Mouse (Mus musculus): Measurements from ENCODE around the gene Csnk1g1.

Csnk1g1 gene

DNA sequence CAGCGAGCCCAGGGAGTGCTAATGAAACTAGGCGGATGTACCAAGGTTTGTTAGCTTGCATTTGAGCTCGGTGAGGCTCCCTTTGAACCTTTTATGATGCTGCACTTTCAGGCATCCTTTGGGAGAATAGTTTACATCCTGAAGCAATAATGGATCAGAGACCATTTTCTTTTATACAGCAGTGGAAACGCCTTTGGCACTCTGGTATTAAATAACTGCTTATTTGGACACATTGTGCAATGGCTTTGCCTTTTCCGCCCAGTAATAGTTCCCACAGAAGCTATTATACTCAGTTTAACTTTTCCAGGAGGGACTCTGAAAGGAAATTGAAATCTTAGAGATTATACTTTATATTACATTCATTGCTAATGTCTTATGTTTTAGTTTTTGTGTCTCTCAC is 90.2 kb downstream of the Csnk1g1 start:
- no peak for DNase-seq (ENCODE audit: low read depth)

DNA sequence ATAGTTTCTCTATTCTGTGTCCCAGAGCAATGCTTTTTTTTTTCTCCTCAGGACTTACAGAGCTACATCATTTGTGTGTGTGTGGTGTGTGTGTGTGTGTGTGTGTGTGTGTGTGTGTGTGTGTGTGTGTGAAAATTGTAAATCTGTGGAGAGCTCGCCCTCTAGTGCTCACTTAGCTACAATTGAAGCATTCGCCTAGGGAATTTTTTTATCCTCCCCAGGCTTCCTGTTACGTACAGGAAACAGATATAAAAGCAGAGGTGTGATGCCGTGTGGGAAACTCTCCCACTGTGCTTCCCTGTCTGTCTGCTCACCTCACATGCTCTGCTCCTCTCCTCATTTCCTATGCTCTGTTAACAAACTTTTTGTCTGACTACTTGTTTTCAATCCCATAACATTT is 95.7 kb downstream of the Csnk1g1 start:
- peak; percentile 61 for DNase-seq (ENCODE audit: low read depth)

DNA sequence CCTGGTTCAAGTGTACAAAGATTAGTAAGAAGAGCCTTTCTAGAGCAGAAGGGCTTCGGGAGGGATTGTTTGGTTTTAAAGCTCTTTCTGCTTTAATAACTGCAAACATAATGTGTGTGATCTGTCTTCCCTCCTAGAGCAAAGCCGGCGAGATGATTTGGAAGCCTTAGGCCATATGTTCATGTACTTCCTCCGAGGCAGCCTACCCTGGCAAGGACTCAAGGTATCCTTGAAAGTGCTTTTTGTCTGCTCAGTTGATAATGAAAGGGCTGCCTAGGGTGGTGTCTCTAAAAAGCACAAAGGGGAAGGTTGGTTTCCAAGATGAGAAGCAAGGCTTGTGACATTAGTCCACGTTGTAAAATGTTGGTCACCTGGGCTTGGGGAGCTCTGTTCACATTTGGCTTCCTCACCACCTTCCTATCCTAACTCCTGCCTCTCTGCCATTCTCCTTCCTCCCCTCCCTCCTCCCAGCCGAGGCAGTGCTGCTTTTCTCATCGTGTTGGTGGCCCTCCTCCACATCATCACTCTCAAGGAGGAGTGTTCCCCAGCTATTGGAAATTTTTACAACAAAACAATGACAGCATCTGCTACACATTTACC is 99.0 kb downstream of the Csnk1g1 start:
- DNase-seq (ENCODE audit: low read depth) = no peak

DNA sequence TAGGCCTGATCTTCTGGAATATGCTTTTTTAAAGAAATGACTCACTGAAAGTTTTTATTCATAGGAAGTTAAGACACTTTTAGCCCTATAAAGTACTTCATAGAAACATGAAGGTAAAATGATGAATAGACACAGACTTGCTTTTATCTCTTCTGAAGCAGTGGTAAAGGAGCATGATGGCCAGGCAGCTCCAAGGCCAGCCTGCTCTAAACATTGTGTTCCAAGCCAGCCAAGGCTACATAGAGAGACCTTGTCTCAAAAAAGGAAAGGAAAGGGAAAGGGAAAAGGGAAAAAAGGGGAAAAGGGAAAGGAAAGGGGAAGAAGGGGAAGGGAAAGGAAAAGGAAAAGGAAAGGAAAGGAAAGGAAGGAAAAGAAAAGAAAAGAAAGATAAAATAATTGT is 111.9 kb downstream of the Csnk1g1 start:
- no peak for DNase-seq (ENCODE audit: low read depth)

DNA sequence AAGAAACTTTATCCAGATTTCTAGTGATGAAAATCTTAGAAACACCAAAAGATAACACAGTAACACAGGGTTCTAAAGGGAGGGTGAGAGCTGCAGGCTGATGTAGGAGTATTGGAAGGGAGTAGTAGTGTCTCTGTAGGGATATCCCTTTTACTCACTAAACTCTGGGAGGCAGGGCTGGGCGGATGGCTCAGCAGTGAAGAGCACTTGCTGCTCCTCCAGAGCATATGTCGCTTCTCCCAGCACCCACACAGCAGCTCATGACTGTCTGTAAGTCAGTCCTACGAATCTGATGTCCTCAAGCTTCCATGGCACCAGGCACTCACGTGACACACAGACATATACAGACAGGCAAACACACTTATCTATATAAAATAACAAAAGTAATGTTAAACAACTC is 129.4 kb downstream of the Csnk1g1 start:
- DNase-seq (ENCODE audit: low read depth) = no peak

DNA sequence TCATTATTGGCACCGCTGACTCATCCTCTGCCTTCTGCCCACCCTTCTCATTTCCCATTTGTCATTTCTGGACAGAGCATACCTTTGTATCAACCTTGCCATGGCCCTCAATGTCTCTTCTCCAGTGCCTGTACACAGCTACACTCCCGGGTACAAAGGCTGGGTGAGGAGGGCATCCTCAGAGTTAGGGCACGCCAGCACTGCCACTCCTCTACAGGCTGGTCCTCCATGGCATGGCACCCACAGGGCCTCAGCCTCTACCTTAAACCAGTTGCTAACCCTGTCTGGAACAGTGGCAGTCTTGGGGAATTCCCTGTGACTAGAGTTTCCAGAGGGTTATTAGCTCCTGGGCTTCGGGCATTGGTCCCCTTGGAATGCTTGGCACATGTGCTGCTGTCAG is 129.9 kb downstream of the Csnk1g1 start:
- DNase-seq (ENCODE audit: low read depth) = no peak

DNA sequence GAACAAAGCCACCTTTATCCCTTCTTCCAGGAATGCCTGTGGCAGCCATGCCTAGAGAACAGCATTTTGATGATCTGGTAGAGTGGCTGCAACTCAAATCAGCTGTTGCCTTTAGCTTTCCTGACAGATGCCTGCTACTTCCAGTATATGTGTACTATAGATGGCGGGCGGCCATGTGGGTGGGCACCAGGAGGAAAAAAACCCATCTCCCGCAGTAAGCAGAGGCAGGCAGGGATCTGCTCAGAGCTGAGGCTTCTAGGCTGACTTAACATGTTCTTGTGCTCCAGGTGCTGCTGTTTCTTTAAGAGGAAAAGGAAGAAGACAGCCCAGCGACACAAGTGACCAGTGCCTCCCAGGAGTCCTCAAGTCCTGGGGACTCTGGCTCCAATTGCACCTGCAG is 130.6 kb downstream of the Csnk1g1 start:
- DNase-seq (ENCODE audit: low read depth) = no peak

DNA sequence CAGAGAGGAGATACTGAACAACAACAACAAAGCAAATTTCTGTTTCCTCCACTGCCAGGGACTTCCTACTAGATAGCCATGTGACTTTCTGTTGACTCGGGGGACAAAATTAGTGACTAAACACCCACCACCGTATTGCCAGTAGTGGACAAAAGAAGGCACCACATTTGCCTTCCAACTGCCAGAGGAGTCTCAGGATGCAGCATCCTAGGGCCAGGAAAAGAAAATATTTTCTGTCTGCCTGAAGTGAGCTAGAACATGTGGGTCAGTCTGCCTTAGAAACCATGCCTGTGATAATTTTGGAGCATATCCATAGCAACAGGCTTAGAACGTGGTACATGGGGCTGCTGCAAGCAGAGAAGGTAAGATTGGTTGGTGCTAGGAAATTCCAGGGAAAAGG is 132.1 kb downstream of the Csnk1g1 start:
- DNase-seq (ENCODE audit: low read depth) = no peak

DNA sequence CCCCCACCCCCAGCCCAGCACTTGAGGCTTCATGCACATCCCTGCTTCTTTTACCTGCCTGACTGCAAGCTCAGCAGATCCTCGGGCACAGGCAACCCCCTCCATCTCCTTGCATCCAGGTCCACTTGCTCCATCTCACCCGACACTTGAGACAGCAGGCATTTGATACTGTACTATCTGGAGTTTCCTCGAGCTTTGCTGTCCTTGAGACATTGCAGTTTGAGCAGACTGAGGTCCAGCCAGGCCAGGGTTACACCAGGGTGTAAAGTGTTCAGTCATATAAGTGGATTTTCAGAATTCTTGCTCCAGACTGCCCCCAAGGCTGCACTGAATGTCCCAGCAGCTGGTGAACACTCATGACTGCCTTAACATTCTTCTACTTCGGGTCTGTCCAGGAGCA is 133.6 kb downstream of the Csnk1g1 start:
- DNase-seq (ENCODE audit: low read depth) = no peak

DNA sequence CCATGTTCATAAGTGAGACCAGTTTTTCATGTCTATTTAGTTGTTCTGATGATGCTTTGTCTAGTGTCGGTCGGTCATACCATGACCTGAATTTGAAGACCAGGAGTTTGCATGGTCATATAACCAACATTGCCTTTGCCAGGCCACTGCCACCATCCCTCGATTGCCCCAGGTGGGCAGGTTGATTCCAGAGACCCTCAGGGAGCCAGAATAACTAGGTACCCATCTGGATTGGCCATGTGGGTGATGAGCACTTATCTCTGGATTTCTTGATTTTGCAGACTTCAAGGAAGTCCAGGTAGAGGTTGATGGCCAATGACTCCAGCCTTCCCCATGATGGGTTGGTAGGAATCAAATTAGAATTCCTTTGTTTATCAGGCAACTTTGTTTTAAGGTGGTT is 134.5 kb downstream of the Csnk1g1 start:
- no peak for DNase-seq (ENCODE audit: low read depth)

DNA sequence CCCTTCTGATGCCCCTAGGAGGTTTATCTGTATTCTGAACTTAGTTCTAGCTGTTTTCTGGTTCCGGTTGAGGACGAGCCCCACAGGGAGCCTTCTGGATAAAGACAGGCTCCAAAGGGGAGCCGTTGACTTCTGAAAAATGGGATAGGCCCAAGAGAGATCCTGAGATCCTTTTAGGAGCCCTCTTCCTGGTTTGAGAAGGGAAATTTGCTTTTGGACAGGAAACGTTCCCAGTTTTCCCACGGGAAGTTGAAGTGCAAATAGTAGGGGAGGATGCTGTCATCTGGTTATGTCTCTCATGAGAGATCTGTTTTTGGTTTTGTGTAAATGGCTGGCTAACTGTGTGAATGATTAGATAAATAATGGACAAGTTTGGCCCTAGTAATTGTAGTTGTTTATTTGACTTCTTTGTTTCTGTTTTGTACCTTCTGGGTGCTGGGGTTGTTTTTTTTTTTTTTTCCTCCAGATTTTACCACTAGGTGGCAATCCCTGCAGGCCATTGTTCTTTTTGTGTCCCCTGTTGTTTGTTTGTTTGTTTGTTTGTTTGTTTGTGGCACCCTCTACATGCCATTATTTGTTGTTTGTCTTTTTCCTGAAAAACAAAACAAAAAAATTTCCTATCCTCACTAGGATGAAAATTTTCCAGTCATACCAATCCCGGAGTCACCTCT is 141.3 kb downstream of the Csnk1g1 start:
- no peak for DNase-seq (ENCODE audit: low read depth)

DNA sequence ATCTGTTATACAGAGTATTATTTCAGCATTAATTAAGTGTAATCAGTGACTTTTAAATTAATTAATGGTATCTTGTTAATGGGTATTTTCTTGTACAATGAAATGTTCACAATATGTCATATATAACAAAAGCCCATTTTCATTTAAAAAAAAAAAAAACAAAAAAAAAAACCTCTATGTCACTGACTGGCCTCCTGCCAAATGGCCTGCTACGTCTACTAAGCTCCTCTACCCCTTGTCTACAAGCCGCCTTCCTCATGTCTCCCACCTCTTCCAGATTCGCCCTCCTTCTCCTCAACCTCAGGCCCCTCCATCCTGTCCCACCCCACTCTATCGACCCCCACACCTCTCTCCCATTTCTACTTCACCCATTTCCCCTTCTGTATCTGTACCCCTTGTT is 142.8 kb downstream of the Csnk1g1 start:
- no peak for DNase-seq (ENCODE audit: low read depth)

DNA sequence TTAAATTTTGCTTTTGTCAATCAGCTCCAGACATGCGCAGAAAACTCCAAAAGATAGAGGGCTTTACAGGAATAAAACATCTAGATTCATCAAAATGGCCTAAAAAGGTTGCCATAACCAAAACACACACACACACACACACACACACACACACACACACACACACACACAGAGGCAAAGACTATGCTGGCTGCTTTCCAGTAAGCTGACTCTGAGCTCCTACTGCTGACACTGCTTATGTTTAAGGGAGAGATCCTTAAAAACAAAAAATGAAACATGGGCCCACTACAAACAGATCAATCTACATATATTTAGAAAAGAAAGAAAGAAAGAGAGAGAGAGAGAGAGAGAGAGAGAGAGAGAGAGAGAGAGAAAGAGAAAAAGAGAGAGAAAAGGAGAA is 144.0 kb downstream of the Csnk1g1 start:
- DNase-seq (ENCODE audit: low read depth) = no peak

DNA sequence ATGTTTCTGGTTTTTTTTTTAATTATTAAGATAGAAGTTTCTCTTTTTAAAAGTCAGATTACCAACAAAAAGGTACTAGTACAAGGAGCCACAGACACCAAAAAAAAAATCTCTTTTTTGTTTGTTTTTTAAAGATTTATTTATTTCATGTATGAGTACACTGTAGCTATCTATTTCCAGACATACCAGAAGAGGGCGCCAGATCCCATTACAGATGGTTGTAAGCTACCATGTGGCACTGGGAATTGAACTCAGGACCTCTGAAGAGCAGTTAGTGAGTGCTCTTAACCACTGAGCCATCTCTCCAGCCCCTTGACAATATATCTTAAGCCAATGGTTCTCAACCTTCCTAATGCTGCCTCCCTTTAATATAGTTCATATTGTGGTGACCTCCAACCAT is 144.9 kb downstream of the Csnk1g1 start:
- no peak for DNase-seq (ENCODE audit: low read depth)

DNA sequence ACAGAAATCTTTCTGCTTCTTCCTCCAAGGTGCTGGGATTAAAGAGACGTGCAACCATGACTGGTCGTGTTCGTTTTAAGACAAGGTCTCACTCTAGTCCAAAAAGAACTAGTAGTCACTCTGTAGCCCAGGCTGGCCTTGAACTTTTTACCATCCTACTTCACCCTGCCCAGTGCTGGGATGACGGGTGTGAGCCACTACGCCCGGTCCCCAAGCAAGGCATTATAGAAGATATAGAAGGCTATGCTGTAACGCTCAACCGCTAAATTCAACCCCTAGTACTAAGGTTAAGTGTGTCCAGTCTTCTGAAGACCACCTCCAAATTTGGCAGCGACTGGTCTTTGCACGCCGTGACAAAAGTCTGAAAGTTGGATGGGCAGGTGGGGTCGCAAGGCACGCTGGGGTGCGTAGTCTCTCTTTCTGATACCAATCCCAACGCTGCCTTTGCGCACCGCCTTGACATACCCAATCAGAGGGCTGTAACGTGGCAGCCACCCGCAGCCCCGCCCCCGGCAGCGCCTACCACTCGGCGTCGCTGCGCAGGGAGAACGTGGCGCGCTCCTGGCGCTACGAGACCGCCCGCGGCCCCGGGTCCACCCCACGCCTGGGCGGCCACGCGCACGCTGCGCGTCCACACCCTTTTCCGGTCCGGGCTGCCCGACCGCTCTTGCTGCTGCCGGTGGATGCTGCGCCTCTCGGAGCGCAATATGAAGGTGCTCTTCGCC is 151.0 kb downstream of the Csnk1g1 start, which contains the start of gene Ppib:
Gene Ppib (plus strand): TSS at position 640 of the 725 bp plus-strand sequence.
- DNase-seq (ENCODE audit: low read depth) = peak; percentile 95

DNA sequence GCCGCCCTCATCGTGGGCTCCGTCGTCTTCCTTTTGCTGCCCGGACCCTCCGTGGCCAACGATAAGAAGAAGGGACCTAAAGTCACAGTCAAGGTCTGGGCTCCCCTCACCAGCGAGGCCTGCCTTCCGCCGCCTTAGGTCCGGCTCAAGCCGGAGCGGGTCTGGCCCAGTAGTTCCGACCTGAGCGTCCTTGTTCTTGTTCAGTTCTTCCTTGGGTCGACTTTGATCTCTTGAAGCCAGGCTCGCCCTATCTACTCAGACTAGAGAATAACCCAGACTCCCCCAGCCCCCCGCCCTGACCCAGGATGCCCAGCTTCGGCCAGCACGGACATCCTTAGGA is 151.6 kb downstream of the Csnk1g1 start:
- no peak for DNase-seq (ENCODE audit: low read depth)

DNA sequence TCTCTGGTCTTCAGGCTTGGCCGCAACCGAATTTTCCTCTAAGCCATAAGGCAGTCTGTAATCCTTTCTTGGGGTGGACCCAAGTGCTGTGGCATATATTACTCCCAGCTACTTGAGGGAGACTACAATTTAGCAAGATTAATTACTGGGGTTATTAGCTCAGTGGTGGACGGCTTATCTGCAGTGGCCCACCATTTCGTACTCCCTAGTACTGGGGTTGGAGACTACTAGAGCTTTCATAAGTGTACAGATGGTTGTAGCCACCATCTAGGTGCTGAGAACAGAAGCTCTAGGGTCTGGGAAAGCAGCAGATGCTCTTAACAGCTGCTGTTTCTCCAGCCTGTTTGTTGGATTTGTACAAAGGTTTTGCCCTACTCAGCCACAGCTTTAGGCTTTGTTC is 152.3 kb downstream of the Csnk1g1 start:
- DNase-seq (ENCODE audit: low read depth) = peak; percentile 14

DNA sequence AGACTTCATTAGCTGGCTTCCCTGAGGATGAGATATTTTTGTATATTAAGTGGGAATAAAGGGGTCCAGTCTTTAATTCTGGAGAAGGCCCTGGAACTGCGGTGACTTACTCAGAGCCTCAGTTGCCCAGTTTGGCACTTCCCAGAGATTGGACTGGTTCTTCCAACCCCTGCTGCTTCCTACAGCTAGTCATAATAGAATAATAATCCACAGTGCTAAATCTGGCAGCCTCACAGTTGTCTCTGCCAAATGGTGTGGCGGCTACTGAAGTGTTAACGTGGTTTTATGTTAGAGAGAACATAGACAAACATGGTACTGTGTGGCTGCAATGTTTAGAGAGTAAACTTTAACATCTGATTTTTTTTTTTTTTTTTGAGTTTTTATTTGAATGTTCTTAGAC is 152.9 kb downstream of the Csnk1g1 start:
- no peak for DNase-seq (ENCODE audit: low read depth)

DNA sequence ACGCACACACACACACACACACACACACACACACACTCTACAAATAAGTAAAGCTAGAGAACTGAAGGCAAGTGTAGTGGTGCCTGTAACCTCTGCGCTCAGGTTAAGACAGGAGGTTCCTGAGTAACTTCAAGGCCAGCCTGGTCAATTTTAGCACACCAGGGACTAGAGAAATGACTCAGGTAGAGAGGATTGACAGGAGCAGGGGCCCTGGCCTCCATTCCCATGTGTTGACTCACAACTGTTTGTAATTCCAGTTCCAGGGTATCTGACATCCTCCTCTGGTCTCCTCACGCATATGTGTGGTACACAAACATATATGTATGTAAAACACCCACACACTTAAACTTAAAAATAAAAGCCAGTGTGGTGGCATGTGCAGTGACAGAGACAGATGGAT is 154.7 kb downstream of the Csnk1g1 start:
- DNase-seq (ENCODE audit: low read depth) = no peak

DNA sequence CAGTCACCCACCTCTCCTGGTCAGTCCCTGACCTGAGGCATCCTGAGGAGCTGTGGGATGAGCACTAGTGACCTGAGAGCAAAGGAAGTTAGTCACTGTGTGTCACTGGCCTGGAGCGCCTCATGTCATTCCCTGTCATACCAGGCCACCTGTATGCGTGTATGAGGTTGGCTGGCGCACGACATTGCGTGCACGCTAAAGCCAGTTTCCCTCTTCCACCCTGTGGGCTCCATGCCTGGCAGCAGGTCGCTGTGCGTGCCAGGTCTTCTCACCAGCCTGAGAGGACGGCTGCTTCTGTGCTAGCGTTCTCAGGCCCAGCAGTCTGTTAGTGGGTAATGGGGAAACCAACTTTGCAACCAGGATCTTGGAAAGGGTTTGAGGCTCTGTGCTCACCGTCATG is 155.6 kb downstream of the Csnk1g1 start:
- DNase-seq (ENCODE audit: low read depth) = no peak

DNA sequence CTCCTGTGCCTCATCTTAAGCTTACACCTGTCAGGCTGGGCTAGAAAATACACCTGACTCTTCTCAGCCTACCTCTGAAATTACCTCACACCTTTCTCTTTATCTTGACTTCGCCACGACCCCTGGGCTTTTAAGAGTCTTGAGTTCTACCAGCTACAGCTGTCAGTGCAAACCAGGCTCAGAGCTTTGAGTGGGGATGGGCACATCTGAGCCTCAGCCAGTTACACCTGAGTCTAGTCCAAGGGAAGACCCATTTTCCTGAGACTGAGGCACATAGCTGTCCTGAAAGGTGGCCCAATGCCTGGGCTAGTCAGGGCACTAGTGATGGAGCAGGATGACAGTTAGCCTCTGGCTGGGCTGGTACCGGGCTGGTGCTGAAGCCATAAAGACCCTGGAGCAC is 158.1 kb downstream of the Csnk1g1 start:
- DNase-seq (ENCODE audit: low read depth) = no peak

DNA sequence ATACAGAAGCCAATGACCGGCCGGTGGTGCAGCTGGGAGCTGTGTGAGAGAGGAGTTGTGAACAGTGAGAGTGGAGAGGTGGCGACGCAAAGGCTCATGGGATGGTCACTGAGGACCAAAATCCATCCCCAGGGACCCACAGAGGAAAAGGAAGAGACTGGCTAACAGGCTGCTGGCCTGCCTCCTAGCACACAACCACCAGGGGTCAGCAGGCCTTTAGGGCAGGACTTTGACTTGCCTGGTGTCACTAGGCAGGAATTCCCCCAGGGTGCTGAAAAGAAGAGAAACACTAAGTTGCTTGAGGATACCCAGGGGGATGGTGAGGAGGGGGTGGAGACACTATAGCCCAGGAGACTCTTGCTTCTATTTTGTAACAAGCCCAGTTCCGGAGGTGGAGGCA is 158.8 kb downstream of the Csnk1g1 start:
- DNase-seq (ENCODE audit: low read depth) = peak; percentile 24

DNA sequence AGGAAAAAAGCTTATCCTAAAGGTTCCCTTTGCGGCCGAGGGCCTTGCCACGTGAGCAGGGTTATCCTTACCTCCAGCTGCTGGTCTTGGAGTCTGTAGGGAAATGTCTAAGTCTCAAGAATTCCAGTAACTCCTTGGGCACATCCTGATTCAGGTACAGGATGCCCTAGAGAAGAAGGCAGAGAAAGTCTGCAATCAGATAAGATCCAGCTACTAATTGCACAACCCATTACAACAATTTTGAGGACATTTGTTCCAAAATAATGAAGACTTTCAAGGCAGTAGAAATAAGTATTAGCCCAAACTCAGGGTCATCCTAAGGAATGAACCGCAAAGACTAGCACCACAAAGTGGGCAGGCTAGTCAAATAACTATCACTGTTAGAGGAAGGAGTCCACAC is 159.3 kb downstream of the Csnk1g1 start:
- no peak for DNase-seq (ENCODE audit: low read depth)

DNA sequence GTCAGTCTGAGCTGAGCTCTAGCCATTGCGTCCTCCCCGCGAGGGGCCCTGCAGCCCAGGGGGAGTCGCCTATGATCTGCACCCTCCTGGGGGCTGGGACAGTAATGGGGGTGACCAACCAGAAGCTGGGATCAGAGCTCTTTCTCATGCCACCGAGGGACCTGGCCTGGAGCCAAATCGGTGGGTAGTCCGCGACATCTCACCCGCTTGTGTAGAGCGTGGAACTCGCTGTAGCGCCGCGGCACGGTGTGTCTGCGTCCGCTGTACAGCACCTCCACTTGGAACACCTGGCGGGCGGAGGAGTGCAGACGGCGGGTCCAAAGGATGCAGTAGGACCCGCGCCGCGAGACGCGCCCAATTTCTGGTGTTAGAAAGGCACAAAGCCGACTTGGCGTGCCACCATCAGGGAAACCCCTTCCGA is 160.3 kb downstream of the Csnk1g1 start:
- peak; percentile 39 for DNase-seq (ENCODE audit: low read depth)
